In the genomic region with DNA sequence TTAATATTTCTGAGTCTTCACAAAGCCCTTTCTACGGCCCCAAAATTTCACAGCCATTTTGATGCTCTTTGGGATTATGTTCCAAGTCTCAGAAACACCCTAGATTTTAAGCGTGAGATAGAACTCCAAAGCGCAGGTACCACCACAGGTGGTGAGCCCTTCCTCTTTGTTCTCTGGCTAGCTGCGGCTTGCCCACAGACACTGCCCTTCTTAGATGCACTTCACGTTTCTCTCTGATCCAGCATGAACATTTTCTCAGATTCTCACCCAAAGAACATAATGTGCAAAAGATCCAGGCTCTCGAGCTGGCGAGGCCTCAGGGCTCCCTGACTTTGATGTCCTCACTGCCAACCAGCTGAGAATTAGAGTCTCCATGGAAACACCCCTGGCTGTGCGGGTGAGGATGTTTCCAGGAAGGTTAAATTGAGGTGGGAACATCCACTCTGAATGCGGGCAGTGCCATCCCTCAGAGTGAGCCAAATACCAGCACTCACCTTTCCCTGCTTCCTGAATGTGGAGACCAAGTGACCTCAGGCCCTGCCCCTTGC, we compare ENCODE assay signal across 26 mouse cellular contexts.
DNase-seq lines count a peak whose midpoint lies in the region; ATAC-seq lines count a peak whose summit lies in the region.
"Had no signal": no experiment of that assay in that cellular context is flagged by ENCODE, and none has a peak within 500 bp of the region (broad histone marks: within the 10 kb centered on the region; RNA-seq: fewer than 3 reads in every experiment).

No protein-coding gene starts in this region.

- no peaks in the 10 kb centered on the region for H3K36me3 ChIP-seq in midbrain, embryonic 15.5 days (replicated peaks)
- H3K36me3 ChIP-seq: embryonic facial prominence, embryonic 10.5 days; embryonic facial prominence, embryonic 15.5 days had no signal

- peak; percentile 65 for ATAC-seq in midbrain, embryonic 15.5 days (replicated peaks)
- ATAC-seq: forebrain, embryonic 13.5 days; inflammation-experienced regulatory T-cells, adult 6 months had no signal

- no peaks in the 10 kb centered on the region for H3K9me3 ChIP-seq in midbrain, embryonic 15.5 days
- H3K9me3 ChIP-seq: embryonic facial prominence, embryonic 10.5 days; embryonic facial prominence, embryonic 15.5 days; forebrain, embryonic 13.5 days had no signal

- WGBS in midbrain, embryonic 15.5 days, result 41% methylated on average over 9 of the region's 9 CpGs

- no peak overlapping the region for H3K4me2 ChIP-seq in midbrain, embryonic 15.5 days
- H3K4me2 ChIP-seq: embryonic facial prominence, embryonic 15.5 days; forebrain, embryonic 13.5 days; heart, embryonic 11.5 days; hindbrain, embryonic 14.5 days had no signal

- 0 out of 2 replicates have a peak, but pooled peaks cover 5% of the 10 kb centered on the region for H3K4me1 ChIP-seq in midbrain, embryonic 15.5 days
- H3K4me1 ChIP-seq: embryonic facial prominence, embryonic 15.5 days had no signal

- DNase-seq in layer of hippocampus, postnatal 10 days (ENCODE audit: low spot score in 2 of 2), result peak; percentile 18 to 23
- no peak for DNase-seq in layer of hippocampus, adult 8-10 months (ENCODE audit: low spot score in 2 of 2)
- DNase-seq in right cerebral cortex, postnatal 10 days (ENCODE audit: low spot score in 2 of 2), result peak; percentile 49 to 56
- no peak for DNase-seq in right cerebral cortex, adult 2 months (ENCODE audit: low spot score in 2 of 2)
- no peak for DNase-seq in thymus, postnatal 4 days
- DNase-seq: adrenal gland, postnatal 25 days; B cell, adult 2 months; cerebellum, postnatal 14 days; gastrocnemius, postnatal 25 days; heart, adult 18-20 months; heart, postnatal 4 days; kidney, adult 11 months; kidney, postnatal 14 days; layer of hippocampus, adult 9-11 months; liver; lung, adult 2 months; lung, postnatal 10 days; right cerebral cortex, adult 18-20 months had no signal

- no peaks in the 10 kb centered on the region for H3K27me3 ChIP-seq in midbrain, embryonic 15.5 days (replicated peaks)
- H3K27me3 ChIP-seq: embryonic facial prominence, embryonic 15.5 days; forebrain, embryonic 13.5 days had no signal

- H3K9ac ChIP-seq in midbrain, embryonic 15.5 days, result no peak overlapping the region
- H3K9ac ChIP-seq: embryonic facial prominence, embryonic 15.5 days; forebrain, embryonic 13.5 days; hindbrain, embryonic 14.5 days; liver, embryonic 14.5 days had no signal

- H3K4me3 ChIP-seq in midbrain, embryonic 15.5 days, result no peak overlapping the region
- H3K4me3 ChIP-seq: embryonic facial prominence, embryonic 10.5 days; embryonic facial prominence, embryonic 15.5 days; forebrain, embryonic 13.5 days had no signal

- H3K27ac ChIP-seq in midbrain, embryonic 15.5 days, result peak overlapping the region; percentile 30; the same call in 1 of the 2 replicates
- H3K27ac ChIP-seq: embryonic facial prominence, embryonic 10.5 days; embryonic facial prominence, embryonic 15.5 days; forebrain, embryonic 13.5 days; hindbrain, embryonic 14.5 days; liver, embryonic 14.5 days had no signal

Comparison
In these comparisons a context has a peak if more than half of its experiments do, and no peak if none do; other contexts are left out.
1. DNase-seq: peak in layer of hippocampus, postnatal 10 days (2 of 2) and right cerebral cortex, postnatal 10 days (2 of 2); none in layer of hippocampus, adult 8-10 months (0 of 2), right cerebral cortex, adult 2 months (0 of 2) and thymus, postnatal 4 days (single experiment).